Mouse (Mus musculus) hindbrain, embryonic 14.5 days (tissue): Measurements from ENCODE around the gene Eif1b. TPM values are rescaled to one million over a fixed set of nuclear protein-coding genes. Genes with fewer than 3 reads are reported as not detected.

Experiments
- ATAC-seq: fragments of 200-750 bp; cut with Nextera tagmentation; 2 replicates; pipeline ENCODE4 v1.8.0; 2017; ENCODE audit warnings: moderate number of reproducible peaks, mild to moderate bottlenecking, moderate TSS enrichment, moderate library complexity; ENCODE audit not compliant: low FRiP score
- DNase-seq: peaks from one replicate; pipeline ENCODE4 v3.0.0-alpha.2; 2015; ENCODE audit warnings: low spot score
- H3K27ac ChIP-seq: fragments of 300-500 bp; sonication (generic); 2 replicates; pipeline ENCODE4 v1.5.1; 2014; ENCODE audit warnings: mild to moderate bottlenecking, moderate library complexity
- H3K27me3 ChIP-seq: fragments of 300-500 bp; sonication (generic); 2 replicates; pipeline ENCODE4 v1.6.1; 2014; ENCODE audit warnings: mild to moderate bottlenecking, low read length, mixed read lengths; ENCODE audit not compliant: control insufficient read depth, insufficient read depth
- H3K36me3 ChIP-seq: fragments of 300-500 bp; sonication (generic); replicated peaks from 2 replicates; pipeline ENCODE4 v1.6.1; 2014; ENCODE audit not compliant: control insufficient read depth, insufficient read depth
- H3K4me1 ChIP-seq: fragments of 300-500 bp; sonication (generic); replicated peaks from 2 replicates; pipeline ENCODE4 v1.6.1; 2014; ENCODE audit warnings: antibody characterized with exemption, low read length, mixed read lengths; ENCODE audit not compliant: control insufficient read depth, insufficient read depth
- H3K4me2 ChIP-seq: fragments of 300-500 bp; sonication (generic); replicated peaks from 2 replicates; pipeline ENCODE4 v1.6.1; 2014; ENCODE audit warnings: mild to moderate bottlenecking, moderate library complexity
- H3K4me3 ChIP-seq: fragments of 300-500 bp; sonication (generic); replicated peaks from 2 replicates; pipeline ENCODE4 v1.5.1; 2014; ENCODE audit warnings: mild to moderate bottlenecking, low read length
- H3K9ac ChIP-seq: fragments of 300-500 bp; sonication (generic); 2 replicates; pipeline ENCODE4 v1.6.1; 2014
- H3K9me3 ChIP-seq: fragments of 300-500 bp; sonication (generic); 2 replicates; pipeline ENCODE4 v1.6.1; 2016; ENCODE audit warnings: low read length; ENCODE audit not compliant: control insufficient read depth
- WGBS: fragments of 180-500 bp; shearing (Covaris S2); extraction: QIAGEN DNeasy Blood & Tissue Kit; methylation state at CpG from one replicate; pipeline ENCODE4 v1.1.7; 2014; 5-methylcytosine and 5-hydroxymethylcytosine counted together
- polyA plus RNA-seq: library from polyadenylated mRNA; unstranded; fragments of >200 nt; fragmentation: Nextera tagmentation; extraction: Ambion mirVana; gene quantifications from 2 replicates; pipeline ENCODE4 v1.2.1, GENCODE M21; 2014

Gene Eif1b
- polyA plus RNA-seq, 1 experiment from 2014 or later: 323 TPM

DNA sequence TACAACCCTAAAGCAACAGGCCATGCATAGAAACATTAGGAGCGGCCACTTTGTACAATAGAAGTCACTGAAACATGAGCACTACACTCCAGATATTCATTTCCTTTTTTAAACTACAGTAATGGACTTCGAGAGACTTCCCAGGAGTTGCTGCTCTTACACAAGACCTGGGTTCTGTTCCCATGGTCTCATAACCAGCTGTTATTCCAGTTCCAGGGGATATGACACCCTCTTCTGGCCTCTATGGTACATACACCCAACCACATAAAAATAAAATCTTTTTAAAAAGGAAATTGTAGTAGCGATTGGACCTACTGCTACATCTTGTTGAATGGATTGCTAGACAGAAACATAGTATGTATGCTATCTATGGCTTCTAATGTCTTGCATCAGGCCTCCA is 523 bp upstream of the Eif1b start:
- peak overlapping the region; percentile 81 for H3K4me2 ChIP-seq
- no peak overlapping the region for H3K27ac ChIP-seq
- H3K4me1 ChIP-seq: peaks cover 8% of the 10 kb centered on the region
- ATAC-seq (no peak), DNase-seq (no peak)
- no peaks in the 10 kb centered on the region for H3K27me3 ChIP-seq
- peak overlapping the region; percentile 86 for H3K4me3 ChIP-seq
- H3K9me3 ChIP-seq: no peaks in the 10 kb centered on the region
- H3K36me3 ChIP-seq: peaks cover 27% of the 10 kb centered on the region
- 91% methylated on average over 3 of the region's 3 CpGs for WGBS
- H3K9ac ChIP-seq: no peak overlapping the region

- under 1% methylated on average over 88 of the region's 97 CpGs for WGBS
- ATAC-seq (peak; percentile 83), DNase-seq (peak; percentile 87)
- Histone ChIP-seq H3K9ac (peak overlapping the region; percentile 98), H3K4me1 (peaks cover 8% of the 10 kb centered on the region), H3K27me3 (no peaks in the 10 kb centered on the region), H3K4me2 (peak overlapping the region; percentile 81), H3K4me3 (peak overlapping the region; percentile 86), H3K36me3 (peaks cover 30% of the 10 kb centered on the region), H3K27ac (peak overlapping the region; percentile 91), H3K9me3 (no peaks in the 10 kb centered on the region)
Observed at GRCm38 (mm10) chr9:120492400-120493351, 644 bp downstream of the Eif1b start.

DNA sequence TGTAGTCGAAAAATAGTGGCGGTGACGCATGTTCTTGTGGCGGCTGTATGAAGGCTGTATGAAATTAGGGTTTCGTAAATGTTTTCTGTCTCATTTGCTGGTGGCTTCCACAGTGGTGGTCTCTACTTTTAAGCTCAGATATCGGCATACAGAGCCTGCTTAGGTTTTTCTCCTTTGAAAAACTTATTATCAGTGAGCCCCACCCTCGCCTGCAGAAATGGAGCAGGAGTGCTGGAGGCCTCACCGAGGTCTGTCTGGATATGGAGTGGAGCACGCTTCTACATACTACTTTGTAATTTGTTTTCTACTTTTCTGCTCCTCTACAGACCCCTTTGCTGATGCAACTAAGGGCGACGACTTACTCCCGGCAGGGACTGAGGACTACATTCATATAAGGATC is 1.7 kb downstream of the Eif1b start:
- no peaks in the 10 kb centered on the region for H3K27me3 ChIP-seq
- ATAC-seq (no peak), DNase-seq (no peak)
- peak overlapping the region; percentile 81 for H3K4me2 ChIP-seq
- no peaks in the 10 kb centered on the region for H3K9me3 ChIP-seq
- 0 out of 2 replicates have a peak overlapping the region, but pooled peaks have one; percentile 5 for H3K27ac ChIP-seq
- H3K36me3 ChIP-seq: peaks cover 32% of the 10 kb centered on the region
- peak overlapping the region; percentile 98 for H3K9ac ChIP-seq
- H3K4me1 ChIP-seq: peaks cover 8% of the 10 kb centered on the region
- 78% methylated on average over 12 of the region's 12 CpGs for WGBS
- peak overlapping the region; percentile 86 for H3K4me3 ChIP-seq

DNA sequence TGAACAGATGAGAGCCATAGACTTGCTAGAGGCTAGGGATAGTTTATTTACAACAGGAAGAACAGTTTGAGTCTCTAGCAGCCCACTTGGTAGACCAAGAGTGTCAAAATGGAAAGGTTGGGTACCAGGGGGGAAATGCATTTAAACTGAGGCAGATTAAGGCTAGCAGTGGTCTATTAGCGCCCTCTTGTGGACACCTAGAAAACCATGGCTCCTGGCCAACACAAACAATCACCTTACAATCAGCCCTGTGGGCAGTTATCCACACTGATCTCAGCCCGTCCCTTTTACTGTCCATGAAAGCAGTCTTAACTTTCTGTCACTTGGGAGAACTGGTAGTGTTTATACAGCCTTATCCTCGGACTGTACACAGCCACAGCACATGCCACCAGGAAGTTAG is 4.7 kb downstream of the Eif1b start:
- no peaks in the 10 kb centered on the region for H3K27me3 ChIP-seq
- H3K4me1 ChIP-seq: peaks cover 8% of the 10 kb centered on the region
- no peaks in the 10 kb centered on the region for H3K9me3 ChIP-seq
- no peak overlapping the region for H3K9ac ChIP-seq
- H3K4me2 ChIP-seq: no peak overlapping the region
- DNase-seq (peak; percentile 88), ATAC-seq (no peak)
- 4% methylated on average over 3 of the region's 3 CpGs for WGBS
- H3K4me3 ChIP-seq: no peak overlapping the region
- no peak overlapping the region for H3K27ac ChIP-seq
- H3K36me3 ChIP-seq: peaks cover 32% of the 10 kb centered on the region

GRCm38 (mm10) chr9:120497983-120498382 is 6.0 kb downstream of the Eif1b start:
- no peak overlapping the region for H3K4me2 ChIP-seq
- H3K36me3 ChIP-seq: peaks cover 32% of the 10 kb centered on the region
- ATAC-seq (no peak), DNase-seq (no peak)
- no peak overlapping the region for H3K9ac ChIP-seq
- H3K27me3 ChIP-seq: no peaks in the 10 kb centered on the region
- H3K4me1 ChIP-seq: peaks cover 8% of the 10 kb centered on the region
- no peak overlapping the region for H3K27ac ChIP-seq
- H3K9me3 ChIP-seq: no peaks in the 10 kb centered on the region
- H3K4me3 ChIP-seq: no peak overlapping the region
- WGBS: 84% methylated on average over 5 of the region's 5 CpGs

GRCm38 (mm10) chr9:120501191-120501902 is 9.3 kb downstream of the Eif1b start:
- ATAC-seq (no peak), DNase-seq (no peak)
- peaks cover 7% of the 10 kb centered on the region; the same call in 1 of the 2 replicates for H3K36me3 ChIP-seq
- no peak overlapping the region for H3K9ac ChIP-seq
- H3K4me1 ChIP-seq: no peaks in the 10 kb centered on the region
- no peak overlapping the region for H3K27ac ChIP-seq
- H3K9me3 ChIP-seq: no peaks in the 10 kb centered on the region
- no peak overlapping the region for H3K4me2 ChIP-seq
- no peak overlapping the region for H3K4me3 ChIP-seq
- no peaks in the 10 kb centered on the region for H3K27me3 ChIP-seq
- WGBS: 41% methylated on average over 10 of the region's 10 CpGs

- peak; percentile 99 for DNase-seq
- H3K9ac ChIP-seq: no peak overlapping the region
- 0 out of 2 replicates have a peak, but pooled peaks cover 4% of the 10 kb centered on the region for H3K36me3 ChIP-seq
- H3K9me3 ChIP-seq: peaks cover 3% of the 10 kb centered on the region; the same call in 1 of the 2 replicates
- no peak overlapping the region for H3K4me3 ChIP-seq
- no peaks in the 10 kb centered on the region for H3K27me3 ChIP-seq
- no peak overlapping the region for H3K27ac ChIP-seq
- no peak overlapping the region for H3K4me2 ChIP-seq
- 11% methylated on average over 8 of the region's 8 CpGs for WGBS
- H3K4me1 ChIP-seq: no peaks in the 10 kb centered on the region
- 0 out of 2 replicates have a peak, but pooled peaks have one; percentile 51 for ATAC-seq
Observed at GRCm38 (mm10) chr9:120502013-120502412, 10.0 kb downstream of the Eif1b start.

DNA sequence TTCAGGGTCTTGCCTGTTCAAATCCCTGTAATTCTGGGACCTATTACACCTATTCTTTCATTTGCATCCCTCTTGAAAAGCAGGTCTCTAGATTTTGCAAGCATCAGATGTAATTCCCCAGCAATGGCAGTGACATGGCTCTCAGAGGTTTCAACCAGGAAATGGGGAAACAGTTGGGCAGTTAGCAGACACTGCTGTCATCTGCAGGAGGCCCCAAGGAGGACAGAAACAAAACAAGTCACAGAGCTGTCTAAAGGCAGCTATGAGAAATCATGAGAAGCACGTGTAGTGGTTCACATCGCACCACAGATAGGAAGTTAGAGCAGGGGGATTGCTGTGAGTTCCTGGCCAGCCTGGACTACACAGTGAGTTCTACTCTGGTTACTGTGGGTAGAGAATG is 12.4 kb downstream of the Eif1b start:
- H3K9ac ChIP-seq: no peak overlapping the region
- ATAC-seq (no peak), DNase-seq (no peak)
- H3K4me3 ChIP-seq: no peak overlapping the region
- no peak overlapping the region for H3K27ac ChIP-seq
- no peaks in the 10 kb centered on the region for H3K27me3 ChIP-seq
- no peaks in the 10 kb centered on the region for H3K36me3 ChIP-seq
- peaks cover 6% of the 10 kb centered on the region; the same call in 1 of the 2 replicates for H3K9me3 ChIP-seq
- no peaks in the 10 kb centered on the region for H3K4me1 ChIP-seq
- no peak overlapping the region for H3K4me2 ChIP-seq
- WGBS: 82% methylated on average over 2 of the region's 2 CpGs

DNA sequence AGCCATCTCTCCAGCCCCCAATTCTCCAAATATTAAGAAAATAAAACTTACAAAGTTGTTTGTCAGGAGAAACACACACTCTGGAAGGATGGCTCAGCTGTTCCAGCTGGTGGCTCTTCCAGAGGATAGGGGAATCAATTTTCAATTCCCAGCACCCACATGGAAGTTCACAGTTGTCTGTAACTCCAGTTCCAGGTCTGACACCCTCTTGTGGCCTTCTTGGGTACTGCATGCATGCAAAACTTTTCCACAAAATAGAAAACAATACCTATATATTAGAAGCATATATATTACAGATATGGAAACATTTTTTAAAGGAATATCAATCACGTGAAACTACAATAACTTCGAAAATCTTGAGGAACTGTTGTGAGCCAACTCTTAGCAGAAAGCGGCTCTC is 19.7 kb downstream of the Eif1b start:
- Histone ChIP-seq H3K27me3 (no peaks in the 10 kb centered on the region), H3K9me3 (peaks cover 5% of the 10 kb centered on the region; the same call in 1 of the 2 replicates), H3K27ac (no peak overlapping the region), H3K36me3 (no peaks in the 10 kb centered on the region), H3K4me2 (no peak overlapping the region), H3K9ac (no peak overlapping the region), H3K4me1 (no peaks in the 10 kb centered on the region), H3K4me3 (no peak overlapping the region)
- no peak for DNase-seq
- ATAC-seq: no peak
- WGBS: 78% methylated on average over 3 of the region's 3 CpGs
